Mouse (Mus musculus): ENCODE measurements around the gene Tspan5.

GRCm38 (mm10) chr3:138760685-138761119, 18.7 kb downstream of the Tspan5 start:
- no peak for TF ChIP-seq CTCF (IDR thresholded peaks at IDR 0.05; ENCODE audit: low read depth)
- no peak for TF ChIP-seq EP300 (IDR thresholded peaks at IDR 0.05; ENCODE audit: low read depth)
